Mouse (Mus musculus) kidney, adult 2 months (tissue): Measurements from ENCODE around the gene Prkg1.

Experiments used
- CTCF ChIP-seq: fragments of 200-500 bp; conservative IDR thresholded peaks from 2 replicates; pipeline ENCODE4 v1.5.1; 2011; ENCODE audit warnings: low read depth, mild to moderate bottlenecking, control low read depth, low read length, moderate library complexity, mixed read lengths; ENCODE audit not compliant: insufficient read depth, insufficient read length
- POLR2A ChIP-seq: fragments of 200-500 bp; IDR thresholded peaks from one replicate; pipeline ENCODE4 v1.6.1; 2011; ENCODE audit warnings: low read depth, low read length, control low read depth

DNA sequence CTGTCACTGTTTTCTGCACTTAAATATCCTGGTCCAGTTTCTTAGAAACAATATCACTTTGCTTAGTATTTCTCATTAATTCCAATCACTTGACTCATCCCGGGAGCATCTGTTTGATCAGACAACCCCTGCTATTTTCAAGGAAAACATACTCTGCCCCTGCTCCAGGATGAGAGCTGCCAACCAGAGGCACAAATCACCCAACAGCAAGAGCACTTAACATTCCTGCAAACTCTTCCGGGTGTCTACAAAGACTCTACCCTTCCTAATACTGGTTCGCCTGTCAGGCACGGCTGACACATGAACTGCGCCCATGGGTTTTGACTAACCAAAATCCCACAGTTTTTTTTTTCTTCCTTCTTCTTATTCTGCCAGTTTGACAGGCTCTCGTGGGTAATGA, 65.9 kb downstream of the Prkg1 start:
- no peak for TF ChIP-seq CTCF
- no peak for TF ChIP-seq POLR2A
